ENCODE assay signal across 9 mouse cellular contexts in the genomic region with DNA sequence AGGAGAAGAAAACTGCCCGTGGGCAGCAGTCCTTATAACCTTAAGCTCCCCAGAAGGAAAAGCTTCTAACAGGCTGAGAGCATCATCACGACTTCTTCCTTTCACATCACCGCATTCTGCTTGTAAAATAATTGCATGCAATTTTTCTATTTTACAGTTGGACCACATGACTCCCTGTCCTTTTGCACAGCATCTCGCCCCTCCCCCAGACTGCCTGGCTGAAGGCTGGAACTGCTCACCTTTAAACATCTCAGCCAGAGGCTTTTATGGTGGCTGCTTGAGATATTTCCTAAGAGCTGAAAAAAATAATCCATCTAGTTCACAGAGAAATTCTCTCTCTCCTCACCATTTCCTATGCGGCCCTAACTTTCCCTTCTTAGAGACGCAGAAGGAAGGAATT.
"Had no signal": no experiment of that assay in that cellular context is flagged by ENCODE, and none has a peak within 500 bp of the region (broad histone marks: within the 10 kb centered on the region; RNA-seq: fewer than 3 reads in every experiment).

No protein-coding gene starts in this region.

- H3K36me3 ChIP-seq: kidney, embryonic 15.5 days; limb, embryonic 13.5 days had no signal

- H3K4me2 ChIP-seq: kidney, embryonic 15.5 days; limb, embryonic 13.5 days had no signal

- H3K27me3 ChIP-seq: kidney, embryonic 15.5 days; limb, embryonic 13.5 days had no signal

- H3K9me3 ChIP-seq: kidney, embryonic 15.5 days; limb, embryonic 13.5 days had no signal

- H3K4me3 ChIP-seq: kidney, embryonic 15.5 days; limb, embryonic 13.5 days had no signal

- DNase-seq: kidney, adult 2 months; kidney, postnatal 14 days; left cerebral cortex, postnatal 4 days; lung, adult 18-20 months; thymus, postnatal 14 days had no signal

- H3K27ac ChIP-seq: kidney, embryonic 15.5 days; limb, embryonic 13.5 days; liver, embryonic 14.5 days; stomach, postnatal 0 days had no signal

- H3K9ac ChIP-seq: kidney, embryonic 15.5 days; limb, embryonic 13.5 days; liver, embryonic 14.5 days had no signal

- H3K4me1 ChIP-seq: kidney, embryonic 15.5 days; limb, embryonic 13.5 days had no signal
